Mouse (Mus musculus): ENCODE data around the gene Ppm1j.

DNA sequence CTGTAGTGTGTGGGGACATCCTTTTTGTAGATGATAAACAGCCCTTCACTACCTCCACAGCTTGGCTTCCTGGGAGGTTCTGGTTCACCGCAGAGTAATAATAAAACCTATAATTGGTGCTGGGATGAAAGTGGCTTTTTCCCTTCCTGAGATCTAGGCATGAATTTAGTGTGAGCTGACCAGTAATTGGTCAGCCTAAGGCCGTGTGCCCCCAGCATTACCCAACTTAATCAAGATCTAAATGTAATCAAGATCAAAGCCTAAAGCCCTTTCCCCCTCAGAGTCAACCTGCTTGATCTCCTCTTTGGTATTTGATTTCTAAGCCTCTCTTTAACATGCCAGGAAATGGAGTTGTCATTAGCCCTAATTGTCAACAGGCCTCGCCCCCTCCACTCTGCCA lies 47.9 kb upstream of the Ppm1j start:
- TF ChIP-seq POLR2A (IDR thresholded peaks at IDR 0.05; ENCODE audit: low read depth, low read length) (no peak), CTCF (IDR thresholded peaks at IDR 0.05; ENCODE audit: extremely low read depth, insufficient read length, insufficient replicate concordance, low read depth, low read length) (no peak)
